Mouse (Mus musculus) forebrain, embryonic 13.5 days (tissue): ENCODE results near the gene Lipc. TPM values are rescaled to one million over a fixed set of nuclear protein-coding genes. Genes with fewer than 3 reads are reported as not detected.

ENCODE experiments used
- ATAC-seq: fragments of 200-750 bp; cut with Nextera tagmentation; 2 replicates; pipeline ENCODE4 v1.8.0; 2017
- H3K27ac ChIP-seq: fragments of 300-500 bp; sonication (generic); 2 replicates; pipeline ENCODE4 v1.5.1; 2015; ENCODE audit warnings: inconsistent platforms, mild to moderate bottlenecking, moderate library complexity
- H3K27me3 ChIP-seq: fragments of 300-500 bp; sonication (generic); 2 replicates; pipeline ENCODE4 v1.6.1; 2015; ENCODE audit warnings: mild to moderate bottlenecking, inconsistent platforms
- H3K36me3 ChIP-seq: fragments of 300-500 bp; sonication (generic); 2 replicates; pipeline ENCODE4 v1.6.1; 2015; ENCODE audit warnings: mild to moderate bottlenecking, inconsistent platforms; ENCODE audit not compliant: poor library complexity, severe bottlenecking
- H3K4me1 ChIP-seq: fragments of 300-500 bp; sonication (generic); 2 replicates; pipeline ENCODE4 v1.6.1; 2015; ENCODE audit warnings: inconsistent platforms
- H3K4me2 ChIP-seq: fragments of 300-500 bp; sonication (generic); 2 replicates; pipeline ENCODE4 v1.6.1; 2015; ENCODE audit warnings: inconsistent platforms, mild to moderate bottlenecking, moderate library complexity
- H3K4me3 ChIP-seq: fragments of 300-500 bp; sonication (generic); 2 replicates; pipeline ENCODE4 v1.5.1; 2015; ENCODE audit warnings: mild to moderate bottlenecking, inconsistent platforms
- H3K9ac ChIP-seq: fragments of 300-500 bp; sonication (generic); 2 replicates; pipeline ENCODE4 v1.6.1; 2015; ENCODE audit warnings: mild to moderate bottlenecking, inconsistent platforms
- H3K9me3 ChIP-seq: fragments of 300-500 bp; sonication (generic); replicated peaks from 2 replicates; pipeline ENCODE4 v1.6.1; 2016; ENCODE audit warnings: inconsistent platforms
- WGBS: fragments of 180-500 bp; shearing (Covaris S2); methylation state at CpG from one replicate; pipeline ENCODE4 v1.1.7; 2015; 5-methylcytosine and 5-hydroxymethylcytosine counted together
- polyA plus RNA-seq: library from polyadenylated mRNA; unstranded; fragments of >200 nt; fragmentation: Nextera tagmentation; extraction: Ambion mirVana; gene quantifications from 2 replicates; pipeline ENCODE4 v1.2.1, GENCODE M21; 2015

The Lipc gene
- polyA plus RNA-seq, 1 experiment from 2014 or later = not detected

DNA sequence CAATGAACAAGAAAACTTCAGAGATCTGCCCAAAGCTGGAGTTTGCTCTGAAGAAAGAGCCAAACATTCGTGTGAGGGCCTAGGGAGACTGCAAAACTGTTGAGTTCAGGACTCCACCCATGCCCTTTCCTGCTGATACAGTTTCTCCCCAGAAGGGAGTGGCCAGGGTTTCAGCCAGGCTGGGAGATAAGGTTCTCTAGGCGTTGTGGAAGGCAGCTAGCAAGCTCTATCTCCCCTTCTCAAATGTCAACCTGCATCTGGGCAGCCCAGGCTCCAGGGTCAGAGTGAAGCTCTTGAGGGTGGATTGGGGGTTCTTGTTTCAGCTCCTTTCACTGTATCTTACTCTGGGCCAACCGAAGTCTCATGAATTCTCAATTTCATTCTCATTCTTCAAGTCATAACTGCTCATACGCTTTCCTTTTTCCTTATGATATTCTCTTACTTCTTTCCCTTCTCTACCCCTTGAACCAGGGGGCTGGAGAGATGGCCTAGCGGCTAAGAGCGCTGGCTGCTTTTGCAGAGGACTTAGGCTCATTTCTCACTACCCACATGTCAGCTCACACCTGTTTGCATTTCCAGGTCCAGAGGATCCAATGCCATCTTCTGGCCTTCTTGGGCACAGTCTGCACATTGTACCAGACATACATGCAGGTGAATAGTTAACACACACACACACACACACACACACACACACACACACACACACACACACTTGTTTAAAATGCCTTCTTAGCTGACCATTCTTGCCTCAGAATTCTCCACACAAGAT, 25.0 kb downstream of the Lipc start:
- Histone ChIP-seq H3K4me1 (peaks cover 11% of the 10 kb centered on the region), H3K4me2 (no peak overlapping the region), H3K9ac (no peak overlapping the region), H3K4me3 (no peak overlapping the region), H3K36me3 (no peaks in the 10 kb centered on the region), H3K9me3 (no peaks in the 10 kb centered on the region), H3K27ac (no peak overlapping the region), H3K27me3 (no peaks in the 10 kb centered on the region)
- 84% methylated on average over 6 of the region's 6 CpGs for WGBS
- ATAC-seq = no peak

DNA sequence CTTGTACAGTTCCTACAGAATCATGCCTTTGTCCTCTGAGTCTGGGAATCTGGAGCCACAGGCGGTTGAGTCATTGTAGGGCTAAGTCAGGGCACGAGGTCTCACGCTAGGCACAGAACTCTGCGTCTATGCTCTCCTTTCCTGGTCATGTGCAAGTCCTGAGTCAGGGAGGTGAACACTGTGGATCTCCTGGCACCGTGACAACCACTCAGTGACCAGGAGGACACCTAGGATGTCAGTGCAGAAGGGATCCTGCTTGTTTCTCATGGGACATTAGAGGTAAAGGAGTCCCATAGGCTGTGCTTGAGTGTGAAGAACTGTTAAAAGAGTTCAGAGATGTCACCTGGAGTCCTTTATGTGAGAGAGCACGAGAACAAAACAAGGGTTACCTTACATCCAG, 26.8 kb downstream of the Lipc start:
- Histone ChIP-seq H3K4me2 (no peak overlapping the region), H3K27ac (no peak overlapping the region), H3K36me3 (no peaks in the 10 kb centered on the region), H3K4me1 (peaks cover 11% of the 10 kb centered on the region), H3K9ac (no peak overlapping the region), H3K9me3 (no peaks in the 10 kb centered on the region), H3K27me3 (no peaks in the 10 kb centered on the region), H3K4me3 (no peak overlapping the region)
- no peak for ATAC-seq
- 86% methylated on average over 6 of the region's 6 CpGs for WGBS

DNA sequence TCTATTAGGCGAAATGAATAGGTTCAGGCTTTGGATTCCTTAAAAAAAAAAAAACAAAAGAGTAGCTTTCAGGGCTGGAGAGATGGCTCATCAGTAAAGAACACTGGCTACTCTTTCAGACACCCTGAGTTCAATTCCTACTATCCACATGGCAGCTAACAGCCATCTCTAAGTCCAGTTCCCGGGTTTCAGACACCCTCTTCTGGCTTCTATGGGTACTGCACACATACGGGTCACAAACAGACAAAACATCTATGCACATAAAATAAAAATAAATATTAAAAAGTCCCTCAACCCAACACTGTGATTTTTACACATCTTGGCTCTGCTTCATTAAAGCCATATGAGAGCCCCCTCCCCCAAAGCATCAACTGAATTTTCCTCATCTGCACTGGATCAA, 27.3 kb downstream of the Lipc start:
- Histone ChIP-seq H3K4me2 (no peak overlapping the region), H3K4me3 (no peak overlapping the region), H3K9me3 (no peaks in the 10 kb centered on the region), H3K27me3 (no peaks in the 10 kb centered on the region), H3K4me1 (peaks cover 11% of the 10 kb centered on the region), H3K27ac (no peak overlapping the region), H3K36me3 (no peaks in the 10 kb centered on the region), H3K9ac (no peak overlapping the region)
- no peak for ATAC-seq
- WGBS = 92% methylated on average over 3 of the region's 3 CpGs

DNA sequence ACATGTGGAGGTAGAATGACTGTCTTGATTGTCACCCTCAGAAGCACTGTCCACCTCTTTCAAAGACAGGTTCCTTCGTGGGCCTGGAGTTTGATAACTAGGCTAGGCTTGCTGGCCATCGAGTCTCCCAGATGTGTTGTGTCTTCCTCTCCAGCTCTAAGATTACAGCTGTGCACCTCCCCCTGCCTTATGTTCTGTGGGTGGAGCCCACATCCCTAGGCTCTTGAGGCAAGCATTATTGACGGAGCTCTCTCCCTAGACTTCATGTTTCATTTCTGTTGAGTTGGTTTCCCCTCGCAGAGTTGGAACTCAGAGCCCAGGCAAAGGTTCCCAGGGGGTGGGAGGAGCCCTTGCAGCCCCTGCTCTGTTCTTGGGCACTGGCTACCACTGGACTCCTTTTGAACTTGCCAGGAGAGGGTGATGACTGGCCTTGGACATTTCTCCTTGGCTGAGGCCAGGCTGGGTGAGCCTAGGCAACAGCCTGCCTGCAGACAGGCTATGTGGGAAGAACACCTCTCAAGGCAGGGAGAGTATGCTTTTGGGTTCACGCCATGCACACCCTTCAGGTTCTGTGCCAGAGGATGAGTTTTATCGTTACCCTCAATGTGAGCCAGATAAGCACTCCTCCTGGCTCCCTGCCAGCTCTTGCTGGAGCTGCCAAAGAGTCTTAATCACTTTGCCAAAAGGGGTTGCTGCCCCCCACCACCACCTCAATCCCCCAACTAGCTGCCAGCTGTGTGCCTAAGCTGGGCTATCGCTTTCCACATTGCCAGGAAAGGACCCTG, 30.1 kb downstream of the Lipc start:
- Histone ChIP-seq H3K4me3 (no peak overlapping the region), H3K4me1 (peaks cover 11% of the 10 kb centered on the region), H3K27ac (no peak overlapping the region), H3K36me3 (no peaks in the 10 kb centered on the region), H3K9ac (no peak overlapping the region), H3K27me3 (no peaks in the 10 kb centered on the region), H3K9me3 (no peaks in the 10 kb centered on the region), H3K4me2 (no peak overlapping the region)
- ATAC-seq = 0 out of 2 replicates have a peak, but pooled peaks have one; percentile 38
- 65% methylated on average over 7 of the region's 7 CpGs for WGBS

DNA sequence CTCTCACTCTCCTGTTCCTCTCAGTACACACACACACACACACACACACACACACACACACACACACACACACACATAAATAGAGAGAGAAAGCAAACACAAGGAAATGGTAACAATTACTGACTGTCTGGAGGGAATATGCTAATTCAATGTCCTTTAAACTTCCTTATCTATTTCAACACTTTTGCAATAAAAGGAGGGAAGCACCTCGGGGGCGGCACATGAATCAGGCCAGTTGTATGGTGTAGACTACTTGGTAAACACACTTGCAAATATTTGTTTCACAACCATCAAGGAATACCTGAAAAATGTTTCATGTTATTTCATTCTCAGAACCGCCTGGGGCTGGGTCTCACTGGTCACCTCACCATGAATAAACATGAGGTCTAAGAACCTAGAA, 30.9 kb downstream of the Lipc start:
- Histone ChIP-seq H3K4me1 (peaks cover 11% of the 10 kb centered on the region), H3K4me2 (no peak overlapping the region), H3K36me3 (no peaks in the 10 kb centered on the region), H3K9ac (no peak overlapping the region), H3K27ac (no peak overlapping the region), H3K4me3 (no peak overlapping the region), H3K9me3 (no peaks in the 10 kb centered on the region), H3K27me3 (no peaks in the 10 kb centered on the region)
- 81% methylated on average over 3 of the region's 3 CpGs for WGBS
- ATAC-seq = no peak

DNA sequence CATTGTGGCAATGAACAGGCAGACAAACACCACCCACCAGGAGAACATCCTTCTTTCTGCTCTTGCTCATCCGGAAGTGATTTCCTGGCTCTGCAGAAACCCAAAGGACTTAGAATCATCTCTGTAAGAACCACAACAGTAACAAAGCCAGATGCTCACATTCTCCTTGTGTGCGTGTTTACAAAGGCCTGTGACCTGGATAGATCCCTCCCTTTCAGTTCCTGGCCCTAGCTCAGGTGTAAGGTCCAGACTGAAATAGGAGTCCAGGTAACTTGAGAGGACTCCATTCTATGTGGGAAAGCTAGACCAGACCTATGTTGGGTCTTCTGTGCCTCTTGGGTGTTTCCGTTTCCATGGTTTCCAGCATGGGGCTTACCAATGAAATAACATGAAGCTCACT, 32.8 kb downstream of the Lipc start:
- Histone ChIP-seq H3K27ac (no peak overlapping the region), H3K27me3 (no peaks in the 10 kb centered on the region), H3K36me3 (no peaks in the 10 kb centered on the region), H3K9me3 (no peaks in the 10 kb centered on the region), H3K4me1 (peaks cover 11% of the 10 kb centered on the region), H3K4me3 (no peak overlapping the region), H3K9ac (no peak overlapping the region), H3K4me2 (no peak overlapping the region)
- ATAC-seq = no peak
- 91% methylated on average over 3 of the region's 3 CpGs for WGBS

DNA sequence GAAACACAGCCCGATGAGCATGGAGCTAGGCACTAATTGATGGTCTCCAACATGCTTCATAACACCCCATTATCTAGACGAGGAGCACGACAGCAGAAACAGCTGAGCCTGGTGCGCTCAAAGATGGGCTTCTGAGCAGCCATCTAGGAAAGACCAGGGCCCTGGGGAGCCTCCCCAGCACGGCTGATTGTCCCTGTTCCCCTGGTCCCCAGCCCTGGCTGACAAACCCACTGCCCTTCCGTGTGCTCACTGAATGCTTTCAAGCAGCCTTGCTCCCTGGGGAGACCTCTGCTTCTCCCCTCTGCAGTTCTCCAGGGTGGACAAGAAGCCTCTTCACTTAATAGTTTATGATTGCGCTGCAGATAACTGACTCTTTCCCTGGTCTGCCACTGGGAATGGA, 35.5 kb downstream of the Lipc start:
- Histone ChIP-seq H3K9ac (no peak overlapping the region), H3K36me3 (no peaks in the 10 kb centered on the region), H3K9me3 (no peaks in the 10 kb centered on the region), H3K27ac (no peak overlapping the region), H3K4me1 (no peaks in the 10 kb centered on the region), H3K27me3 (no peaks in the 10 kb centered on the region), H3K4me2 (no peak overlapping the region), H3K4me3 (no peak overlapping the region)
- ATAC-seq = no peak
- 63% methylated on average over 7 of the region's 7 CpGs for WGBS

DNA sequence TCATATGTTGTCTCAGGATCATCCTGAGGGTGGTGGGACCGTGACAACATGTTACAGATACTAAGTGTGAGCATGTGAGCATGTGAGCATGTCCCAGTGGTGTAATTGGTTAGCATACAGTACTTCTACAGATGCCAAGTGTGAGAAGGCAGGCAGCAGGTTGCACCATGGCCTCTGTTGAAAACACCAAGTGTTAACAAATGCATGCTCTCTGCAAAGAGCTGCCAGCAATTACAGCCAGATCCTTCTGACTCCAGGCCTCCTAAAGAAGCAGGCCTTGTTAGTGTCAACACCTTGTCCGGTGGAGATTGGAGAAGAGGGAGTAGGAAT, 36.7 kb downstream of the Lipc start:
- H3K4me2 ChIP-seq = no peak overlapping the region
- no peaks in the 10 kb centered on the region for H3K27me3 ChIP-seq
- no peak overlapping the region for H3K4me3 ChIP-seq
- ATAC-seq = no peak
- no peaks in the 10 kb centered on the region for H3K9me3 ChIP-seq
- H3K9ac ChIP-seq = no peak overlapping the region
- H3K4me1 ChIP-seq = no peaks in the 10 kb centered on the region
- H3K27ac ChIP-seq = no peak overlapping the region
- no peaks in the 10 kb centered on the region for H3K36me3 ChIP-seq
- WGBS = 76% methylated on average over 2 of the region's 2 CpGs

DNA sequence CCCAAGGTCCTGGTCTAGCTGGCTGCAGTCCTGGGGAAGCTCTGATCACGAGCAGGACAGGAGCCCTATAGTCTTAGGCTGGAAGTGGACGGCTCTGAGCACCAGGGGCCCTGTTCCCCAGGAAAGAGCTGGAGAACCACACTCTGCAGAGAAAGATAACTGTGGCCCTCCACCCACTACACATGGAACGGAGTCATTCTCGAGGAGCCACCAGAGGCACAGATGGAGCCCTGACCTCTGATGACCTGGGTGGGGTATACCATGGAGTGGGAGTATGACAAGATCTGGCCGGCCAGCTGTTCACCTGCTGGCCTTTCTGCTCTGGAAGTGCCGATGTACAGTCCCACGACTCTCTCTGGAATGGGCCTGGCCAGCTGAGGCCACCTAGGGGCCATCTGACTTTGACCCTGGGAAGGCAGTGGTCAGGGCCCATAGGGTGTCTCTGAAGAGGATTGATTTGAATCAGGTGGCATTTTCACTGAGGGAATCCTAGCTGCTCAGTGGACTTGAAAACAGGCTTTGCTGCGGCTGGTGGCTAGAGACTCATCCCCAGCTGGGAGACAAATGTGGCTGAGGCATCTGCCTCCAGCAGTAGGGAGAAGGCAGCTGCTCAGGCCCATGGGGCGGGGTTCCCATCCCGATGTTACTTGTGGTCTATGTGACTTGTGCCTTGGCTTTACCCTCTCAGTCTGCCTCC, 37.2 kb downstream of the Lipc start:
- no peaks in the 10 kb centered on the region for H3K9me3 ChIP-seq
- H3K4me2 ChIP-seq = no peak overlapping the region
- 81% methylated on average over 10 of the region's 10 CpGs for WGBS
- no peaks in the 10 kb centered on the region for H3K4me1 ChIP-seq
- no peak overlapping the region for H3K27ac ChIP-seq
- H3K4me3 ChIP-seq = no peak overlapping the region
- no peak for ATAC-seq
- no peak overlapping the region for H3K9ac ChIP-seq
- H3K36me3 ChIP-seq = no peaks in the 10 kb centered on the region
- no peaks in the 10 kb centered on the region for H3K27me3 ChIP-seq

DNA sequence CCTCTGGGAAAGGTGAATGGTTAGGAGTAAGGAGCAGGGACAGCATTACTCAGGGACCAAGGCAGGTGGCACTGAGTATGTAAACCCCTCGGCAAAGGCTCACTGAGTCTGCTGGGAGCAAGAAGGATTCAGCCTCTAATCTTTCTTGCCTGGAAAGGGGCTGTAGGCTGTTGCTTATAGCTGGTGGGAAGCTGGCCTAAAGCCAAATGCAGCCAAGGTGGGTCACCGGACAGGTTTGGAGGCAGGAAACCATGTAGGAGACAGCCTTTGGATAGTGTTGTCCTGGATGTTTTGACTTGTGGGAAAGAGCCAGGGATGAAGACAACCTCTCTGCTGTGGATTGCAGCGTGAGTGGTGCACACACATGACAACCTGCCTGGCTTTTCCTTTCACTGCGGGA, 40.9 kb downstream of the Lipc start:
- H3K27me3 ChIP-seq = no peaks in the 10 kb centered on the region
- no peaks in the 10 kb centered on the region for H3K36me3 ChIP-seq
- no peak overlapping the region for H3K9ac ChIP-seq
- no peak overlapping the region for H3K4me2 ChIP-seq
- H3K4me1 ChIP-seq = no peaks in the 10 kb centered on the region
- 81% methylated on average over 4 of the region's 4 CpGs for WGBS
- no peak overlapping the region for H3K4me3 ChIP-seq
- ATAC-seq = no peak
- no peak overlapping the region for H3K27ac ChIP-seq
- no peaks in the 10 kb centered on the region for H3K9me3 ChIP-seq

DNA sequence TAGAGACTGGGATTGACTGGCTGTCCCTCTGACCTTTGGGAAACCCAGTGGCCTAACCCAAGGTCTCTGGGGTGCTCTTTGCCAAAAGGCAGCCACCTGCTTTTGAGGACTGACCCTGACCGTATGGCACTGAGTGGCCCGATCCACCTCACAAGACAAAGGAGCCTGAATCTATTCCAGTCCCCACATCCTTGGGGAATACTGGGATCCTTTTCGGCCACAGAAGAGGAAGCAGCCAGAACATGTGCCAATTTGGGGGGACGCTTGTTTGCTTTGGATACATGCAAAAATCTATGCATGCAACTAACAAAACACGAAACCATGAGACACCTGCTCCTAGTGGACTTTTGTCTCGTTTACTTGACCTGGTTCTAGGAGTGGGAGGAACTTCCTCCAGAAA, 41.7 kb downstream of the Lipc start:
- H3K27me3 ChIP-seq = no peaks in the 10 kb centered on the region
- no peak overlapping the region for H3K4me2 ChIP-seq
- no peaks in the 10 kb centered on the region for H3K36me3 ChIP-seq
- H3K9ac ChIP-seq = no peak overlapping the region
- no peak overlapping the region for H3K27ac ChIP-seq
- no peak for ATAC-seq
- no peak overlapping the region for H3K4me3 ChIP-seq
- H3K9me3 ChIP-seq = no peaks in the 10 kb centered on the region
- WGBS = 92% methylated on average over 6 of the region's 6 CpGs
- no peaks in the 10 kb centered on the region for H3K4me1 ChIP-seq
